Mouse (Mus musculus) frontal cortex, postnatal 25 days (tissue): ENCODE results near the gene Defb21.
A peak's percentile ranks its signal among the peaks of the same experiment; 100 is the strongest.

Experiments used
- DNase-seq, 2 experiments: peaks; one replicate each; pipeline ENCODE4 v3.0.0; 2022; ENCODE audit warnings: low spot score in 2 of 2

Defb21 gene

GRCm38 (mm10) chr2:152604057-152604456 lies 31.5 kb downstream of the Defb21 start, which contains the start of gene Defb36:
Defb36 (plus strand) TSS chr2:152604327.
- DNase-seq: no peak

GRCm38 (mm10) chr2:152607746-152608145 lies 35.2 kb downstream of the Defb21 start:
- no peak for DNase-seq

- no peak for DNase-seq
These were observed 36.2 kb downstream of the Defb21 start for GRCm38 (mm10) chr2:152608719-152609118.

- DNase-seq: no peak
These were observed 39.6 kb downstream of the Defb21 start for GRCm38 (mm10) chr2:152612193-152612592.

- DNase-seq: peak in 1 of 2 experiments; percentile 33
These were observed 43.0 kb downstream of the Defb21 start for GRCm38 (mm10) chr2:152615563-152615962.

GRCm38 (mm10) chr2:152616470-152616869 lies 43.9 kb downstream of the Defb21 start:
- no peak for DNase-seq

- no peak for DNase-seq
These were observed 44.8 kb downstream of the Defb21 start for GRCm38 (mm10) chr2:152617374-152617773.

- no peak for DNase-seq
These were observed 48.0 kb downstream of the Defb21 start for GRCm38 (mm10) chr2:152620367-152621134.

GRCm38 (mm10) chr2:152622151-152622550 lies 49.6 kb downstream of the Defb21 start:
- DNase-seq: no peak

- no peak for DNase-seq
These were observed 50.4 kb downstream of the Defb21 start, which contains the start of gene Defb25 for GRCm38 (mm10) chr2:152622953-152623352. Defb25 (minus strand) TSS chr2:152623053.
